Mouse (Mus musculus) layer of hippocampus, adult 8-10 months (tissue): ENCODE results near the gene Atcay. TPM values are rescaled to one million over a fixed set of nuclear protein-coding genes. Genes with fewer than 3 reads are reported as not detected.
"Not testable (repeated sequence)": the region's sequence is repeated elsewhere in the genome, so short reads cannot be mapped to it uniquely, and the experiment has no call there.

Source experiments
- DNase-seq, 2 experiments: peaks; one replicate each; pipeline ENCODE4 v3.0.0; 2022; ENCODE audit warnings: low spot score in 2 of 2
- total RNA-seq, 4 experiments: library from RNA; stranded (reverse); gene quantifications; 2 replicates each; pipeline ENCODE4 v1.2.4; 2022

Gene Atcay
- total RNA-seq, 4 experiments from 2014 or later: 135 to 167 (median 145) TPM

DNA sequence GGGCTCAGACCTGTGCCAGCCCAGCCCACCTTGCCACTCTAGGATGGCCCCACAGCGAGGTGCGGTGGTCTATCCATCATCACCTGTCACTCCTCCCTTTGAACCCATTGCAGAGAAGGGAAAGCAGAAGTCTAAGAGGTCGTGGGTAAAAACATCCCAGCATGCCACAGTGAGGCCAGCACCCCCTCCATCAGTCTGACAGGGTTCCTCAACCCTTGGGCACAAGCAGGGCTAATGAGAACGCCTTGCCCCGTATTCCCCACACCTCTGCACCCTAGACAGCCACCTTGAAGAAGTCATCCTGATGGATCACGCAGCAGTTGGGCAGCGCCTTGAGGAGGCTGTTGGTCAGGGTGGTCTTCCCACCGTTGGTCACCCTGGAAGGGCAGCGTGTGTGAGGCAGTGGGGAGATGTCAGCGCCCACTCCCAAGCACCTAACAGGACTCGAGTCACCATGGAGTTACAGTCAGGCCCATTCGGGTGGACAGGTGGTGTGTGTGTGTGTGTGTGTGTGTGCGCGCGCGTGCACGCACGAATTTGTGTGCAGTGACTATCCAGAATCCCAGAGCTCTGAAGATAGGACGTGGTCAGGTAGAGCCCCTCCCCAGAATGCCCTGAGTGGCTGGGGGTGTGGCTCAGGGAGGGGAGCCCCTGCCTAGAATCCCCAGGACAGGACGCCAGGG lies 29.9 kb downstream of the Atcay start:
- DNase-seq: no peak

GRCm38 (mm10) chr10:81200141-81200540 lies 30.5 kb downstream of the Atcay start:
- no peak for DNase-seq

DNA sequence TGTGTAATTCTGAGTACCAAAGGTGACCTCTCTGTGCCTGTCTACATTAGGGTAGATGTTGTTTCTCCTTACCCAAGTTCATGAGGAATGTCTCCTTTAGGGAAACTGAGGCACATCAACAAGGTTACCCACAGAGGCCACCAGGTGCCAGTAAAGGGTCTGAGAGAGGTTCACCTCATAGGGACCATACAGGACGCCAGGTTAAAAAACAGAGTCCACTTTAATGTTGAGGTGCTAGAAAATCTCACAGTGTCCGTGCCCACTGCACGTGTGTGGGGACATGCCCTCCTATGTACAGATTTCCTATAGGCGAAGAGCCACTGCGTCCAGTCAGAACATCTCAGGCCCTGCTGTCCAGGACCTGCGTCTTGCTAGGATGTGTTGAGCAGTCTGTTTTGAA lies 31.6 kb downstream of the Atcay start:
- no peak for DNase-seq

DNA sequence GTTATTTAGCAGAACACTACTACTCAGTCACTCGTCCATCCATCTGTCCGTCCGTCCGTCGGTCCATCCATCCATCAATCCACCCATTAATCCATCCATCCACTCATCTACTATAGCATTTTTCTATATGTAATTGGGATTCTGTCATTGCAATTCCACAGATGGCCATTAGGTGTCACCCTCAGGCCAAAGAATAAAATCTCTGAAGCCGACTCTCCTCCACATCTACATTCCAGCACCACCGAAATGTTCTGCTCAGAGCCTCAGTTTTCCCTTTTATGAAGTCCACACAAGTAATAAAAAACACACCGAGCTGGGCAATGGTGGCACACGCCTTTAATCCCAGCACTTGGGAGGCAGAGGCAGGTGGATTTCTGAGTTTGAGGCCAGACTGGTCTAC lies 32.4 kb downstream of the Atcay start:
- peak in 1 of 2 experiments; percentile 69 for DNase-seq

DNA sequence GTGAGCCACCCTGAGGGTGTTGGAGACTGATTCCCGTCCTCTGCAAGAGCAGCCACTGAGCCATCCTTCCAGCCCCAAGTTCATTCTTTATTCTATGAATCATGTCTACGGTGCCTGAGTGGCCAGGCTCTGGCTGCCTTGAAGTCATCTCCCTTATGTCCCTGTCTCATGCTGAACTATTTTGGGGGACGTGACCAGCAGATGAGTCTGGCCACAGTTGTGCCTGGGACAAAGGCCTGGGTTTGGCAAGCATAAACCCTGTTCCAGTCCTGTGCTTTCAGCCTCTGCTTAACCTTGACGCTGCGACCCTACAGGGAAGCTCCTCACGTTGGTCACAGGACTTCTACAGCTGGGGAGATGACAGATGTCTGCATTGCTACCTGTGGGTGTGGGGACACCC lies 33.3 kb downstream of the Atcay start:
- DNase-seq: no peak

DNA sequence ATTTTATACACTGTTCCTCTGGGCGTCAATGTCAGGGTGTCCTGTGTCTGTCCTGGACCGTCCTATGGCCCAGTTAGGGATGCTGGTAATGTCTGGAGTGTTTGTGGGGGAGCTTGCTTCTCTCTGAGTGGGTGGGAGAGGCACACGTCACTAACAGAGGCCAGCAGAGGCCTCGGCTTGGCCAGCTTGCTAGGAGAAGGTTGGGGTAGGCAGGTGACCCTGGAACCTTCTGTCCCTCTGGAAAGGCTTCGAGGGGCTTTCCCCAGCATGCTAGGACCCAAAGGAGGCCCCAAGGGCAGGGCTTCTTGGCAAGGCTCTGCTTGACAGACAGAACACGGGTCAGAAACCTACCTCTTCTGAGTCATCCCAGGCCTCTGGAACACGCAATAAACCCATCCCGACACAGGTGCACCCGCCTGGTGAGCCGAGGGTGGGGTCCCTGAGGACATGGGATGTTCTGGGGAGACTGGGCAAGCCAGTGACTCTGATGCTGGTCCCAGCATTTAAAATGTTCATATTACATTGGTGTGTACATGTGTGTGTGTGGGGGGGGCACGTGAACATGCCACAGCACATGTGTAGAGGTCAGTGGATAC lies 34.1 kb downstream of the Atcay start:
- no peak for DNase-seq

DNA sequence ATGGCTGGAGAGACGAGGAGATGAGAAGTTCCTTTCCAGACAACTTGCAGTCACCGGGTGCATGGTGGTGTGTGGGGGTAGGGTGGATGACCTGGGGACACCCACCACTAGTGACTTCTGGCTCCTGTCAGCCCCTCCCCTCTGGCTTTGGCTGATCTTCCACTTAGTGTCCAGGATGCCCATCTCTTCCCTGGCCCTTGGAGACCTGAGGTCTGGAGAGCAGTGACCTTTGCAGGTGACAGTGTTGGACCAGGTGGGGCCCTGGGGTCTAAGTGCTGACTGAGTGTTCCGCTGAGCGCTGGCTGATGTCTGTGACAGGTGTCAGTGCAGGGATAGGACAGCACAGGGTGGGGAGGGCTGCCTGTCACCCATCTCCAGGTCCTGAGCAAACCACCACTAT lies 35.3 kb downstream of the Atcay start:
- no peak for DNase-seq

DNA sequence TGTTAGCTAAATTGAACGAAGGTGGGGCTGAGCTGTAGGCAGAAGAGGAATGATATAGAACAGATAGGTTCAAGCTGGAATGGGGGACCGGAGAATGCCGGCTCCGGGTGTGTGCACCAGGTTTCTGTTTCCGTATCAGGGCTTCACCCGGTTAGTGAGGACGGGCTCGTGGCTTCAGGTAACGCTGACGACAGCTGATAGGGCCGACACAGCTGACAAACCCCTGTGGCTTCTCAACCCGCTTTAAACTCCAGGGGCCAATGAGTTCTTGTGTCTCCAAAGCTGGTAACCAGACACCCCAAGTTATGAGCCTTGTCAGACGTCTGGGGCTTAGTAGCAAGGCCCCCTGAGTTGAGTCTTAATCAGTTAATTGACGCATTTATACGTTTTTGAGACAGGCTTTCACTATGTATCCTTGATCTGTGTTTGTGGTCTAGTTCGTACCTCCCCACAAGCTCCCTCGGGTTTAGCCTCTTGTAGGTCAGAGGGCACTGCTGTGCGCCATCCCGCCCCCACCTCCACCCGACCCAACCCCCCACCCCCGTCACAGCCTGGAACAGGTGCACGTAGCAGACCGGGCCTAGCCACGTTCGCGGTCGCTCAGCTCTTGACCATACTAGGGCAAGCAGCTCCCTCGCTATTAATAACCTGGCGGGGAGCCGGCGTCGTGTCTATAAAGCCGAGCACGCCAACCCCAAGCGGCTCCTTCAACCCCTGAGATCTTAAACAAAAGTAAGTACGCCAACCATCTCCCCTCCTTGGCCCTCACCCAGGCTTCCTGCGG lies 36.5 kb downstream of the Atcay start:
- DNase-seq: no peak

GRCm38 (mm10) chr10:81192968-81193501 lies 37.6 kb downstream of the Atcay start:
- DNase-seq: no peak

GRCm38 (mm10) chr10:81192270-81192967 lies 38.2 kb downstream of the Atcay start:
- DNase-seq: peak; percentile 86 to 87

DNA sequence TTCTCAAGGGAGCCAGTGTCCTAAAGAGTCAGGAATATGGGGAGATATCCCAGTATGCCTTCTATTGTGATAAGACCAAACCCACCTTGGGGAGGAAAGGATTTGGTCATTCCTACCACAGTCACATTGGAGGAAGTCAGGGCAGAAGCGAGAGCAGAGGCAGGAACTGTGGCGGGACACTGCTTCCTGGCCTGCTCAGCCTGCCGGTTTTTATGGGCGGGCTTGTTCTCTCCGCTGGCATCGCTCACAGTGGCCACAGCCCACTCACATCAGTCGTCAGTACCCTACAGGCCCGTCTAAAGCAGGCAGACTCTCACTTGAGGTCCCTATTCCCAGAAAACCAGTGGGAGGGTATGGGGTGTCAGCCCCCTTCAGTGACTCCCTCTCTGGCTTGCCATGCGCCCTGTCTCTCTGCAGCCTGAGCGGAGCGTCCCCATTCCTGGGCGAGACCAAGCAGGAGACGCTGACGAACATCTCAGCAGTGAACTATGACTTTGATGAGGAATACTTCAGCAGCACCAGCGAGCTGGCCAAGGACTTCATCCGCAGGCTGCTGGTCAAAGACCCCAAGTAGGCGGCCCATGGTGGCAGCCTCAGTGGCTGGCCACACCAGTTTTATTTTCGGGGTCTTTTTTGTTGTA lies 39.2 kb downstream of the Atcay start:
- no peak for DNase-seq

DNA sequence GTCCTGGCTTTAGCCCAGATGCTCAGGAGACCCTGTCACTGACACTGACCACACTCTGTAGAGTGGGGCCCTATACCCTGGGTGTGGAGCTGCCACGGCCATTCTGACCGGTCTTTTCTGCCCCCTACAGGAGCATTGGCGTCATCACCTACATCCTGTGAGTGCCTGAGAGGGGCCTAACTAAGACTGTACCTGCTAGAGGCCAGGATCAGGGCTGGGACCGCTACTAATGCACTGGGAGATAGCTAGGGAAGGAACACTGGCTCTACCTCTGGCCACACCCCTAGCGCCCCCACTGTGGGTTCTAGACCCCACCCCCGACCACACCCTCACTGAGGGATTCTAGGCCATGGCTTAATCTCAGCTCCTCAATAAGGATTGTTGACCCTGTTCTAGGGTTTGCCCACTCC lies 39.7 kb downstream of the Atcay start:
- DNase-seq: no peak

GRCm38 (mm10) chr10:81190236-81190911 lies 40.3 kb downstream of the Atcay start:
- DNase-seq: no peak

- DNase-seq: no peak
These were observed 40.8 kb downstream of the Atcay start for GRCm38 (mm10) chr10:81189821-81190220.

GRCm38 (mm10) chr10:81187161-81187560 lies 43.5 kb downstream of the Atcay start:
- no peak for DNase-seq

DNA sequence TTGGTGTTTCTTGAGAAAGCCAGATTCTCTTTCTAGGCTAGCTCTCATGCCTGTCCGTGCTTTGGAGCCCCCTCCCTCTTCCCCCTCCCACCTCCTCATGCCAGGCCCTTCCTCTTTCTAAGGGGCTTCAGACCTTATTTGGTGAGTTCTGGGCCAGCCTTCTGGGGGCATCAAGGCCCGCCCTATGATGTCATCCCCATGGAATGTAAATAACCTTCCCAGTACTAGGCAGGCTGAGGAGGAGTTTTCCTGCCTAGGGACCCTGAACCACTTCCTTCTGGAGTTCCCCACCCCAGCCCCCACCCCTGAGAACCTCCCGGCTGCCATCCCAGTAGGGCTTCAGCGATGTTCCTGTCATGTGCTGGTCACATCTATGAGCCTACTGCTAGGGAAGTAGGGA lies 45.9 kb downstream of the Atcay start:
- no peak for DNase-seq

- DNase-seq: no peak
These were observed 46.8 kb downstream of the Atcay start, which contains the start of gene 4930442H23Rik for GRCm38 (mm10) chr10:81183805-81184204. 4930442H23Rik (minus strand) TSS chr10:81183849.

DNA sequence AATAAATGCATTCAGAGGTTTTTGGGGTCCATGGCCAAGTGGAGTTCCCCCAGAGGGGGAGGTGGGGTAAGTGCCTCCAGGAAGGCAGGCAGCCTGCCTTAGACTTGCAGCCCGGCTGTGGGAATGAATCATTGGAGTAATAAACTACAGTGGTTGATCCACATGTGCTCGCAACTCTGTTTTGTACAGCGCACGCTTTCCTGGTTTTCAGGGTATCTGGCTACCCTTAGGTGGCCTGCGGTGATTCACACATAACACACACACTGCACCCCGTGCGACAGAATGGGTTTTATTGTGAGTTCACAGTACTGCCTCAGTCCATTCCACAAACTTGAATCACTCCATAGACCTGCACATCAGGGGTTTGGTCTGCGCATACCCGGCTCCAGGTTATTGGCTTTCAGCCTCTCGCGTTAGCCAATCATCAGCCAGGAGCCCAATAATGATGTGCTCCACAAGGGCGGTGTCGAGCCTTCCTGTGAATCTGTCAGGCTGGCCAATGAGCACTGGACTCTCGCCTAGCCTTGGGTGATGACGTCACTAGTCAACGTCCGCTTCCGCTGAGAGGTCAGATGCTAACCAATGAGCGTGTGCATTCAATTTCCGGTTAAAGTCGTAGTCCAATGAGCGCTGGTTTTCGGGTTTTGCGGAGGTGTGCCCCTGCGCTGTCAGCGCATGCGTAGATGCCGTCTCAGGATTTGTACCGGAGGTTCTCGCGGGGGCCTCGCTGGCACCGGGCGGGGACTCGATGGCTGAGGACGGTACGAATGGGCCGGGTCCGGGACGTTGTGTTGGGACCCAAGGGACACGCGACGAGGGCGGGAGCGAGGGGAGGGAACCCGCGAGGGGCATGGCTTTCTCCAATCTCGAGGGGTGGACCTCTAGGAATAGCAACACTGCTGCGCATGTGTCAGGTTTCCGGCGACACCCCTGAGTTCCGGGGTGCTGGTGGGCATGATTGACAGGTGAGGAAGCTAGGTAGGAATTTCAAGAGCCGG lies 48.0 kb downstream of the Atcay start, which contains the start of gene Dapk3:
TSS of gene Dapk3 (plus strand) at position 670 of the 998 bp plus-strand sequence.
- peak; percentile 99 for DNase-seq

- not testable (repeated sequence) for DNase-seq
These were observed 48.8 kb downstream of the Atcay start for GRCm38 (mm10) chr10:81181860-81182259.
